Mouse (Mus musculus) lung, postnatal 0 days (tissue): ENCODE measurements around the gene Ccdc172. TPM values are rescaled to one million over a fixed set of nuclear protein-coding genes. Genes with fewer than 3 reads are reported as not detected.

Source experiments
- ATAC-seq: fragments of 200-750 bp; cut with Nextera tagmentation; 2 replicates; pipeline ENCODE4 v1.8.0; 2017; ENCODE audit warnings: moderate library complexity
- DNase-seq: peaks from one replicate; pipeline ENCODE4 v3.0.0-alpha.2; 2016; ENCODE audit warnings: low spot score
- H3K27ac ChIP-seq: fragments of 300-500 bp; sonication (generic); 2 replicates; pipeline ENCODE4 v1.5.1; 2014; ENCODE audit warnings: antibody characterized with exemption, mild to moderate bottlenecking, low read length, mixed read lengths
- H3K27me3 ChIP-seq: fragments of 300-500 bp; sonication (generic); replicated peaks from 2 replicates; pipeline ENCODE4 v1.6.1; 2014; ENCODE audit warnings: low read length, mixed read lengths; ENCODE audit not compliant: insufficient read depth
- H3K36me3 ChIP-seq: fragments of 300-500 bp; sonication (generic); 2 replicates; pipeline ENCODE4 v1.6.1; 2014; ENCODE audit warnings: low read length, mixed read lengths; ENCODE audit not compliant: insufficient read depth
- H3K4me1 ChIP-seq: fragments of 300-500 bp; sonication (generic); 2 replicates; pipeline ENCODE4 v1.6.1; 2014; ENCODE audit warnings: antibody characterized with exemption, low read depth, low read length, mixed read lengths; ENCODE audit not compliant: insufficient read depth
- H3K4me2 ChIP-seq: fragments of 300-500 bp; sonication (generic); replicated peaks from 2 replicates; pipeline ENCODE4 v1.6.1; 2014; ENCODE audit warnings: low read depth, mild to moderate bottlenecking, low read length, moderate library complexity, mixed read lengths
- H3K4me3 ChIP-seq: fragments of 300-500 bp; sonication (generic); 2 replicates; pipeline ENCODE4 v1.5.1; 2014; ENCODE audit warnings: low read depth, low read length
- H3K9ac ChIP-seq: fragments of 300-500 bp; sonication (generic); replicated peaks from 2 replicates; pipeline ENCODE4 v1.6.1; 2014; ENCODE audit warnings: low read depth, mild to moderate bottlenecking
- H3K9me3 ChIP-seq: fragments of 300-500 bp; sonication (generic); 2 replicates; pipeline ENCODE4 v1.6.1; 2016; ENCODE audit warnings: low read length, mixed read lengths
- CTCF ChIP-seq: IDR thresholded peaks from 2 replicates; pipeline ENCODE4 v1.5.1; 2016; ENCODE audit warnings: antibody characterized with exemption, mild to moderate bottlenecking
- EP300 ChIP-seq: IDR thresholded peaks from 2 replicates; pipeline ENCODE4 v1.6.1; 2016; ENCODE audit warnings: antibody characterized with exemption, mild to moderate bottlenecking, control low read depth
- WGBS: fragments of 180-500 bp; shearing (Covaris S2); extraction: QIAGEN DNeasy Blood & Tissue Kit; methylation state at CpG from one replicate; pipeline ENCODE4 v1.1.7; 2014; 5-methylcytosine and 5-hydroxymethylcytosine counted together
- polyA plus RNA-seq: library from polyadenylated mRNA; unstranded; fragments of >200 nt; fragmentation: Nextera tagmentation; extraction: Ambion mirVana; gene quantifications from 2 replicates; pipeline ENCODE4 v1.2.1, GENCODE M21; 2015

Ccdc172 gene
- polyA plus RNA-seq, 1 experiment from 2014 or later: not detected

- Histone ChIP-seq H3K36me3 (no peaks in the 10 kb centered on the region), H3K4me1 (no peaks in the 10 kb centered on the region), H3K27ac (no peak overlapping the region), H3K9me3 (no peaks in the 10 kb centered on the region), H3K4me3 (no peak overlapping the region), H3K9ac (no peak overlapping the region), H3K4me2 (no peak overlapping the region), H3K27me3 (no peaks in the 10 kb centered on the region)
- no peak for DNase-seq
- no peak for TF ChIP-seq CTCF
- TF ChIP-seq EP300: no peak
- WGBS: 52% methylated on average over 2 of the region's 2 CpGs
- no peak for ATAC-seq
Measured at GRCm38 (mm10) chr19:58586046-58586445, 74.3 kb downstream of the Ccdc172 start.

- WGBS: 65% methylated on average over 6 of the region's 6 CpGs
Measured at GRCm38 (mm10) chr19:58590251-58590936, 78.6 kb downstream of the Ccdc172 start.

GRCm38 (mm10) chr19:58600381-58600780 is 88.6 kb downstream of the Ccdc172 start:
- Histone ChIP-seq H3K4me3 (no peak overlapping the region), H3K4me1 (no peaks in the 10 kb centered on the region), H3K27ac (no peak overlapping the region), H3K9ac (no peak overlapping the region), H3K4me2 (no peak overlapping the region), H3K9me3 (no peaks in the 10 kb centered on the region), H3K27me3 (no peaks in the 10 kb centered on the region), H3K36me3 (no peaks in the 10 kb centered on the region)
- no peak for ATAC-seq
- WGBS: 82% methylated on average over 5 of the region's 5 CpGs
- no peak for TF ChIP-seq CTCF
- TF ChIP-seq EP300: no peak
- no peak for DNase-seq

More at GRCm38 (mm10) chr19:58590251-58590936, 78.6 kb downstream of the Ccdc172 start:
- H3K4me3 ChIP-seq: no peak overlapping the region
- H3K4me2 ChIP-seq: no peak overlapping the region
- no peaks in the 10 kb centered on the region for H3K36me3 ChIP-seq
- no peak overlapping the region for H3K9ac ChIP-seq
- TF ChIP-seq EP300 (no peak), CTCF (no peak)
- H3K27me3 ChIP-seq: no peaks in the 10 kb centered on the region
- DNase-seq (no peak), ATAC-seq (no peak)
- no peak overlapping the region for H3K27ac ChIP-seq
- no peaks in the 10 kb centered on the region for H3K4me1 ChIP-seq
- no peaks in the 10 kb centered on the region for H3K9me3 ChIP-seq

Other genes starting within 250 kb of the Ccdc172 start
- 5.6 and 6.2 TPM in 2 replicates for gene Gfra1, start 56.1 kb upstream of the Ccdc172 start, polyA plus RNA-seq
- not detected in 2 replicates for gene Pnlip, start 140.5 kb downstream of the Ccdc172 start, polyA plus RNA-seq
- 7.8 and 8.1 TPM in 2 replicates for gene Pnliprp1, start 216.9 kb downstream of the Ccdc172 start, polyA plus RNA-seq
- 0.10 and 0.23 TPM in 2 replicates for gene Pnliprp2, start 247.7 kb downstream of the Ccdc172 start, polyA plus RNA-seq